Mouse (Mus musculus): Measurements from ENCODE around the gene Amh.
"Not testable (repeated sequence)": the region's sequence is repeated elsewhere in the genome, so short reads cannot be mapped to it uniquely, and the experiment has no call there.

Gene Amh

DNA sequence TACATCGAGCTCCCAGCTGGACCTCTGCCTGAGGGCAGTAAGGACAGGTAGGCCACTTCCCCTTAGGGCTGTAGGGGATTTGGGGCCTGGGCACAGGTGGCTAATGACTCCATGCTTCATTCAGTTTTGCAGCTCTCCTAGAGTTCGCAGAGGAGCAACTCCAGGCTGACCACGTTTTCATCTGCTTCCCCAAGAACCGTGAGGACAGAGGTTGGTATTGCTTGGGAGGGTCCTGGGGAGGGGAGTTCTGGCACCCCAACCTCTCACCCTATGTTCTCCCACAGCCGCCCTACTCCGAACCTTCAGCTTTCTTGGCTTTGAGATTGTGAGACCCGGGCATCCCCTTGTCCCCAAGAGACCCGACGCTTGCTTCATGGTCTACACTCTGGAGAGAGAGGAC is 23.5 kb downstream of the Amh start:
- DNase-seq (ENCODE audit: low spot score) = not testable (repeated sequence)

DNA sequence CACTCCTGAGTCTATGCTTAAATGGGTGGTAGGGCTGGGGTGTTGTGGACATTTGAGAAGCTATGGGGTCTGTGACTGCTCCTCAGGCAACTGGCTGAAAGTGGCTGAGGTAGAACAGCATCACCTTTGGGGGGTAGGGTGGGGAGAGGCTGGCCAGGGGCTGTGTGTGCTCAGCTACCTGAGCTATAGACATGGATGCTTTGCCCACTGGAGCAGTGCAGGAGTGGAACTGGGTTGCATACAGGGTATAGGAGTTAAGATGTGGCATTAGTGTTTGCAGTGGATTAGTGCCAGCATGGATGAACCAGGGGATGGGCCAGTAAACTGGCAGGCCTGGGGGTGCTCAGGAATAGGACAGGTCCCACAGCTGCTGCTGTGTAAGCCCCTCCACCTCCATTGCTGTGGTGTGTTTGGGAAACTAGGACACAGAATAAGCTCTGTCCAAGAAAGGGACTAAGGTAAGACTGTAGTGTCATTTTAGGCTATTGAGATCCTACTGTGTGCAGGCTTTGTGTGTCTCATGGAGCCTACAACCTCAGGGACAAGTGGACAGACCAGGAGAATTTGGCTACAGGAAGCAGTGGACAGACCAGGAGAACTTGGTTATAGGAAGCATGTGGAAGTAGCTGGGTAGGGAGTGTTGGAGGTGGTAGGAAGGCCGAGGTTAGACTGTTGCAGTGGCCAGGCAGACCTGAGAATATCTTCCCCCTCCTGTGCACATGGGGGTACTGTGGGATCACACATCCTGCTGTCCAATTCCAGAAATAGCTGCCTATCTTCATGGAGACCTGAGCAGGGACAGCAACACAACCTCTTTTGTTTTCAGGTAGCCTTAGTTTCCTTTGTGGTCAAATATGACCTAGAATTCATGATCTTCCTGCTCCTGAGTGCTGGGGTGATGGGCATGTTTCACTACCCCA is 24.6 kb downstream of the Amh start:
- no peak for DNase-seq (ENCODE audit: low spot score)

- no peak for DNase-seq (ENCODE audit: low spot score)
Measured at GRCm38 (mm10) chr10:80831136-80831535, 26.1 kb downstream of the Amh start.

- DNase-seq (ENCODE audit: low spot score) = no peak
Measured at GRCm38 (mm10) chr10:80832818-80833217, 27.8 kb downstream of the Amh start.

DNA sequence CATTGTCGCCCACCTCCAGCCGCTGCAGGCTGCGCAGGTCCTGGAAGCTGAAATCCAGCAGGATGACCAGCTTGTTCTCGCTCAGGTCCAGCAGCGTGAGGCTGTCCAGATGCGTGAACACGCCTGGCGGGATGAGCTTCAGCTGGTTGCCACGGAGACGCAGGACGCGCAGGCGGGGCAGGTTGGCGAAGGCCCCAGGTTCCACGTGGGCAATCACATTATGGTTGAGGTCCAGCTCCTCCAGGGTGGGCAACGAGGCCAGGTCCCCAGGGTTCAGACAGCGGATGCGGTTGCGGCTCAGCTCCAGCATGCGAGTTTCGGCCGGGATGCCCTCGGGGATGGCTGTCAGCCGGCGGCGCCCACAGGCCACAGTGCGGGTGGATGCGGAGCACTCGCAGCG is 30.6 kb downstream of the Amh start:
- no peak for DNase-seq (ENCODE audit: low spot score)

GRCm38 (mm10) chr10:80836949-80837379 is 31.9 kb downstream of the Amh start:
- no peak for DNase-seq (ENCODE audit: low spot score)

GRCm38 (mm10) chr10:80837827-80838226 is 32.8 kb downstream of the Amh start:
- no peak for DNase-seq (ENCODE audit: low spot score)

DNA sequence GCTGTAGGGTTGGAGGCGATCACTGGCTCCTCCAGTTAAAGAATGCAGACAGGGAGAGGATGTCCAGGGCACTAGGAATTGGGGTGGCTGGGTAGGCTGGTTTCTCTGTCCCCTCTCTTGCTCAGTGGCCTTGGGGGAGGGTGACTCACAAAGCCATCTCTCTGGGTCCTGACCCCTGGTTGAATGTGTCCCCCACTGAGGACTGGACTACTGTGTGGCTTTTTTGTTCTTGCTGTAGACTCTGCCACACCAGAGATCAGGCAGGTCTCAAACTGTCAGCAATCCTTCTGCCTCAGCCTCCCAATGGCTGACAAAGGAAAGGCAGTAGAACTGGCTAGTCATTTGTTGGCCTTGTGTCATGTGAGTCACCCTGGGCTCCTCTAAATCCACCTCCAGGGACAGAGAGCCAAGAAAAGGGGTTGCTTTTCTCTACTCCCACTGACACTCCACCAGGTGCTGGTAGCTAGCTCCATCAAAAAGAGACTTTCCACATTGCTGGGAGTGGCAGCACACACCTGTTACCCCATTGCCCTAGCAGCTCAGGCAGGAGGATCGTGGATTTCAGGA is 33.4 kb downstream of the Amh start:
- no peak for DNase-seq (ENCODE audit: low spot score)

DNA sequence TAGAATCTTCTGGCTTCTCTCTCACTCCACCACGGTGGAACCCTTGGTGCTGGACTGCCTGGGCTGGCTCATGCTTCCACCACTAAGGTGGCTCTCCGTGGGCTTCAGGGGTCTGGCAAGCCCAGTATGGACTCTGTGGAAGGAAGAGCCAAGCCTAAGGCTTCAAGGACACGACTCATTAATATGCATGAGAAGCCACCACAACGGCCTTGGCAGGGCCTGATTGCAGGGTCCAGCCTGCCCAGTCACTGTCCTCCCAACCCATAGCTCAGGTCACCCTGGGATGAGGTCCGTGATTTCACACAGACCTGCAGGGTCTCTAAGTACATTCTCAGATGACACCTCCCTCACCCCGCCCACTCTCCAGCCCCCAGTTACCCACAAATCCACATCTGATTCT is 34.8 kb downstream of the Amh start:
- no peak for DNase-seq (ENCODE audit: low spot score)

- no peak for DNase-seq (ENCODE audit: low spot score)
Measured at GRCm38 (mm10) chr10:80841685-80842084, 36.6 kb downstream of the Amh start.

- no peak for DNase-seq (ENCODE audit: low spot score)
Measured at GRCm38 (mm10) chr10:80842334-80842733, 37.3 kb downstream of the Amh start.

DNA sequence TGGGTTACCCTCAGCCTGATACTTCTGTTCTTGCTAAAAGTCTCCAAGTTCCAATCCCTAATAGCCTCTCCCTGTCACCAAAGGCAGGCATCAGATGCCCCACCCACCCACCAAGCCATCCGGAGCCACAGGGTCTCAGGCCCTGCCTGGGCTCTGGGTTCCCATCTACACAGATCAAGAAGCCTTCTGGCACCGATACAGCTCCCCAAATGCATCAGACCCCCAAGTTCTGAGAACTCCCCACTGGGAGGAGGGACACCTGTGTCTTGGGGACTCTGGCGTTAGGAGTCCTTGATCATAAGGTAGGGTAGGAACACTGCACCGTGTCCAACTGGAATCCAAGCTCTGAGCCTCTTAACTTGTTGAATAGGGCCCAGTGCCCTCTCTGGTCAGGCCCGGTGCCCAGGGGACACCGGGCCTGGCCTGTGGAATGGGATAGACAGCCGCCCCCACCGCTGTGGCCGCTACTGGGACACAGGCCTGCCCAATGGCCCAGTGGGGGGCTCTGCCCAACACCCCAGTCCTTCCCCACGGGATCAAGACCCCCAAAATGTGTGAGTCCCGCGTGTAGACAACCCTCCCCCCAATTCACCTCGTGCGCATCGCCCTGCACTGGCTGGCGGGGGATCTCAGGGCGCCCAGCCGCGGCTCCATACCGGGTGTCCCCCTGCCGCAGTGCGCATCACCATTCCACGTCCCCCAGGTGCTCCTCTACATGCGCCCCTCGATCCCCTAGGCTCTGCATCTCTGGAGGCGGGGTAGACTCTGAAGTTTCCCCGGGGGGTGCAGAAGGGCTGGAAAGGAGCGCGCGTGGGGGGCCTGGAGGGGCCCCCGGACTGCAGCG is 38.3 kb downstream of the Amh start:
- no peak for DNase-seq (ENCODE audit: low spot score)

- DNase-seq (ENCODE audit: low spot score) = peak; percentile 60
Measured at GRCm38 (mm10) chr10:80843931-80844547, 39.0 kb downstream of the Amh start, which contains the start of gene Lingo3. Gene Lingo3 (minus strand): TSS chr10:80844039.

GRCm38 (mm10) chr10:80845055-80845693 is 40.1 kb downstream of the Amh start:
- DNase-seq (ENCODE audit: low spot score) = no peak

DNA sequence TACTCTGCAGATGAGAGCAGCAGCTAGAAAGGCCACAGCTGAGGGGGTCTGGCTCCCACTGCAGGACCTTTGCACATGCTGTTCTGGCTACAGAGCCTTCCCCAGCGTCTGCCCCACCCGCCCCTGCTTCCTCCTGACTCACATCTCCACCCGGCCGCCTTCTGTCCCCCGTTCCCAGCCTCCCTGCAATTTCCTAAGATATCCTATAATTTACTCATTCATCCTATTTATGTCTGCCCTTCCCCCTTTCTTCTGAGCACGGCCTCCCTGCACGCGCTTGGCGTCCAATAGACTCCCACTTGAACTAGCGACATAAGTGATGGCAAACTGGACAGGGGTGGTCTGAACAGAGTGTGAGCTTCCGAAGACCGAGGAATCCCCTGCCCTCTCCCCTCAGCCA is 40.7 kb downstream of the Amh start:
- DNase-seq (ENCODE audit: low spot score) = no peak

DNA sequence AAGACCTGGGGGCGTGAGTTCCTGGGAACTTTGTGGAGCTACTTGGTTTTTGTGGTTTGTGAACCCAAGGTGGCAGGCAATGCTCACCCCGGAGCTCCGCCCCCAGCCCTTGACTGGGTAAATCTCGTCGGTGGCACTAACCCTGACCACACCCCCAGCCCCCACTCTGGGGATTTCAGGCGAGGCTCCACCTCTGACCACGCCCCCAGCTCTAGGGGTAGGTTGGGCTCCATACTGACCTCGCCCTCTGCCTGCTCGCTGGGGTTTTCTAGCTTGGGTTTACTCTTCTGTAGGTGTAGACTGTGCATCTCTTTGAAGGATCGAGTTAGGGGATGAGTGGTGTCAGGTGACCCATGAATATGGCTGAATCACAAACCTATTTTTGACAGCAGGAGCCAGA is 43.5 kb downstream of the Amh start:
- DNase-seq (ENCODE audit: low spot score) = no peak

GRCm38 (mm10) chr10:80854913-80855748 is 50.1 kb downstream of the Amh start, which contains the start of the genes Lsm7 and Sppl2b:
Gene Lsm7 (minus strand): TSS chr10:80855209.
Gene Sppl2b (plus strand): TSS chr10:80855275.
- DNase-seq (ENCODE audit: low spot score) = peak; percentile 96

DNA sequence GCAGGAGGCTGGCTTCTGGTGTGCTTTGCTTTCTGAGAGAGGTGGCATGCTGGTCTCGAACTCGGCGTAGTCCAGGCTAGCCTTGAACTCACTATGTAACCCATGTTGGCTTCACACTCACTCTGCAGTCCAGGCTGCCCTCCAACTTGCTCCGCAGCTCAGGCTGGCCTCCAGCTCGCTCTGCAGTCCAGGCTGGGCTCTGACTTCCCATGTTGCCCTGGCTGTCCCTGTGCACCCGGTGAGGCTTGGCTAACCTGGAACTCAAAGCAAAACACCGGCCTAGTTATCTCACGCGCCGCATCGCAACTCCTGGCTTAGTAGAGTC is 50.7 kb downstream of the Amh start:
- no peak for DNase-seq (ENCODE audit: low spot score)

DNA sequence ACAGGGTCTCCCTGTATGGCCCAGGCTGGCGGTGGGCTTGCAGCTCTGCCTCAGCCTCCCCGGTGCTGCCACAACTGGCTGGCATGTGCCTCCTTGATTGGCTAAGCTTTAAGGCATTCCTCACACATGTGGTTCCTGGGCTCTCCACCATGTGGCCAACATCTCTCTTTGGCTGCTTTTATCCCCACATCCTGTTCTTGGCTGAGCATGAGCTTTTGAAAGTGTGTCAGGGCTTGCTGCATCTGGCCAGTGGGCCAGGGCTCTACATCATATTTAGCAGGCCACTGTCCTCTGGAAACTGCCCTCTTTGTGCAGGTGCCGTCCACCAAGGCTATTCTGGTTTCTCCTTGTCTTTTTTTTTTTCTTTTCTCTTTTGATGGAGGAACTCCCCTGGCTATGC is 51.2 kb downstream of the Amh start:
- no peak for DNase-seq (ENCODE audit: low spot score)

DNA sequence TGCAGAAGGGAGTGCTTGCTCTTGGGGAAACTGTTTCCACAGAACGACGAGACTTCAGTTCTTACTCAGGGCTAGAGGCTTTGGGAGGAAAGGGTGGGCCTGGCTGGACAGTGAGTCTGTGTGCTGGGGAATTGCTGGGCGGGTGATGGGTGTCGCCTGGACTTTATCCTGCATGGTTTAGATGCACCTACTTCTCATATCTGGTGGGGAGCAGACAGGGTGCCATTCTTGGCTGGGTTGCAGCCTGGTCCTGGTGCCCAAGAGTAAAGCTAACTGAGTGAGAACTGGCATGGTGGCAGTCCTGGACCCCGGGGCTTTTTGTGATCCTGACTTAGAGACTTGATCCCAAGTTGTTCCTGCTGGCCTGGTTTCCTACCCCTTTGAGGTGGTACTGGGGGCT is 51.9 kb downstream of the Amh start:
- DNase-seq (ENCODE audit: low spot score) = no peak

Data from layer of hippocampus, adult 11-12 months (tissue).